Mouse (Mus musculus) ES-E14 (cell line): Measurements from ENCODE around the gene Dok5. TPM values are rescaled to one million over a fixed set of nuclear protein-coding genes. Genes with fewer than 3 reads are reported as not detected.

Experiments
- DNase-seq: peaks from one replicate; pipeline ENCODE4 v3.0.0-alpha.2; 2013; ENCODE audit warnings: low read depth, low spot score
- H3K27ac ChIP-seq: 2 replicates; pipeline ENCODE4 v1.5.1; 2012; ENCODE audit warnings: low read depth, mild to moderate bottlenecking, low read length, moderate library complexity, mixed read lengths; ENCODE audit not compliant: poor library complexity, insufficient read depth, severe bottlenecking
- H3K36me3 ChIP-seq: 2 replicates; pipeline ENCODE4 v1.6.1; 2012; ENCODE audit warnings: mild to moderate bottlenecking, low read length, moderate library complexity, mixed read lengths; ENCODE audit not compliant: control insufficient read depth, poor library complexity, insufficient read depth, severe bottlenecking
- H3K4me1 ChIP-seq, 2 experiments: fragments of 150-350 bp in 1 of 2; sonication (generic) in 1 of 2; 2 replicates each; pipeline ENCODE4 v1.6.1; 2012; ENCODE audit warnings: low read length in 2 of 2, mild to moderate bottlenecking in 1 of 2, mixed read lengths in 1 of 2; ENCODE audit not compliant: control insufficient read depth in 2 of 2, insufficient read depth in 2 of 2, poor library complexity in 1 of 2
- H3K4me3 ChIP-seq, 2 experiments: fragments of 150-350 bp in 1 of 2; sonication (generic) in 1 of 2; 2 replicates each; pipeline ENCODE4 v1.5.1; 2012; ENCODE audit warnings: low read length in 2 of 2, low read depth in 1 of 2, mild to moderate bottlenecking in 1 of 2, mixed read lengths in 1 of 2; ENCODE audit not compliant: insufficient read depth in 1 of 2, poor library complexity in 1 of 2, severe bottlenecking in 1 of 2
- H3K9ac ChIP-seq: 2 replicates; pipeline ENCODE4 v1.6.1; 2012; ENCODE audit warnings: low read depth, mild to moderate bottlenecking, low read length, mixed read lengths; ENCODE audit not compliant: poor library complexity, insufficient read depth, severe bottlenecking
- H3K9me3 ChIP-seq: fragments of 150-350 bp; sonication (generic); 2 replicates; pipeline ENCODE4 v1.6.1; 2012; ENCODE audit warnings: low read depth, mild to moderate bottlenecking, low read length; ENCODE audit not compliant: control insufficient read depth, insufficient read depth
- CHD2 ChIP-seq: IDR thresholded peaks from 2 replicates; pipeline ENCODE4 v1.6.1; 2014; ENCODE audit warnings: mild to moderate bottlenecking, low read depth, low read length, inconsistent platforms
- HCFC1 ChIP-seq: IDR thresholded peaks from 2 replicates; pipeline ENCODE4 v1.6.1; 2012; ENCODE audit warnings: low read length, inconsistent platforms, borderline replicate concordance; ENCODE audit not compliant: insufficient read depth
- MAFK ChIP-seq: IDR thresholded peaks from 2 replicates; pipeline ENCODE4 v1.6.1; 2014; ENCODE audit warnings: mild to moderate bottlenecking, low read depth, low read length, inconsistent platforms; ENCODE audit not compliant: insufficient read depth
- ZC3H11A ChIP-seq: IDR thresholded peaks from 2 replicates; pipeline ENCODE4 v1.6.1; 2012; ENCODE audit warnings: low read depth, mild to moderate bottlenecking, inconsistent platforms, low read length, borderline replicate concordance
- ZNF384 ChIP-seq: IDR thresholded peaks from 2 replicates; pipeline ENCODE4 v1.6.1; 2012; ENCODE audit warnings: low read depth, low read length, inconsistent platforms
- in situ Hi-C, 2 experiments: fragments of 600-800 bp; cut with MboI; formaldehyde crosslinking; loops; one replicate each; pipeline ENCODE4 v1.15.1; 2025; ENCODE audit warnings: low sequenced_read_pairs in 2 of 2, inconsistent platforms in 1 of 2; ENCODE audit not compliant: unreplicated experiment in 2 of 2
- total RNA-seq: library from RNA; depleted of rRNA; stranded (reverse); fragments of 300-350 nt; gene quantifications from 2 replicates; pipeline ENCODE4 v1.2.3, GENCODE M21; 2012; rRNA removed

Dok5 gene
- total RNA-seq, 1 experiment = 0.58 TPM

DNA sequence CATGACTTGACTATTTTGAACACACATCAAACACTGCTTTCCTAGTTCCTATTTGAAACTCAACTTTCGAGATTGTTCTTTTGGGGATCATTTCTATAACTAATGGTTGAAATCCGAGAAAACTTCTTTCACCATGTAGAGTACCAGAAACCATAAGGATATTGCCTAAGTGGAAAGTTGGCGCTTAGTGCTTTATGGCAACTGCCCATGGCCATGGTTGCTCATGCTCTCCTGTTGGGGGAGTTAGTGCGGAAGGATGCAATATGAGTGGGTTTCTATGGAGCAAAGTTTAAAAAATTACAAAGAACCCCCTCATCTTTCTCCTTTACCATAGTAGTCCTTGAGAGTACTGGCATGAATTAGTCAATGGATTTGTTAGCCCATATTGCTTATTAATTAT is 192.5 kb downstream of the Dok5 start:
- no peak overlapping the region for H3K4me3 ChIP-seq
- no peak overlapping the region for H3K27ac ChIP-seq
- no peak overlapping the region for H3K9ac ChIP-seq
- in situ Hi-C loops = loop anchor here (25.0 kb wide), 2 partner anchors 438 to 1288 kb away; no protein-coding TSS in a partner anchor
- H3K9me3 ChIP-seq = no peaks in the 10 kb centered on the region
- H3K4me1 ChIP-seq = no peaks in the 10 kb centered on the region
- TF ChIP-seq HCFC1 (no peak), MAFK (no peak), ZC3H11A (no peak), CHD2 (no peak), ZNF384 (no peak)
- DNase-seq = no peak
- no peaks in the 10 kb centered on the region for H3K36me3 ChIP-seq

DNA sequence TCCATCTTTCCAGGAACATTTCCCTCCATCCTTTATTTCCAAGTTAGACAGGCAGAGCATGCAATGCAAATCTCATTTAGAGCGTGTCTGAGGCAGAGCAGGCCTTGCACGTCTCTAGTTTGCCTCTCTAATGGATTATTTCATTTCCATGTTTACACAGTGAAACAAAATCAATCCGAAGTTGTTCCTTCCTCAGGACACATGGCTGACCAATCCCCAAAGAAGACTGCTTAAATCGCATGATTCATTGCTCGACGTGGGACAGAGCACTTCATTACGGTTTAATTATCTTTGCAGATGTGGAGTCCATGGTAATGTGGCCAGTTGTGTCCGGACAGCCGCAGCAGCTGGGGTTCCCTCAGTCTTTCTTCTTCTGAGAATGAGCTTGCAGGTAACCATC is 194.6 kb downstream of the Dok5 start:
- Histone ChIP-seq H3K9ac (no peak overlapping the region), H3K4me1 (no peaks in the 10 kb centered on the region), H3K36me3 (no peaks in the 10 kb centered on the region), H3K4me3 (no peak overlapping the region), H3K9me3 (no peaks in the 10 kb centered on the region), H3K27ac (no peak overlapping the region)
- in situ Hi-C loops = no loop called here
- no peak for DNase-seq
- TF ChIP-seq ZC3H11A (no peak), MAFK (no peak), ZNF384 (no peak)

Other genes with a start within 250 kb of the Dok5 start
- gene Pfdn4, start 235.4 kb upstream of the Dok5 start, total RNA-seq = 52.6 and 72.6 TPM in 2 replicates
- not detected in 2 replicates for gene Cyp24a1, start 234.7 kb upstream of the Dok5 start, total RNA-seq
- gene 4930470P17Rik, start 129.8 kb upstream of the Dok5 start, total RNA-seq = not detected in 2 replicates